Mouse (Mus musculus): ENCODE data around the gene Anks1b. TPM values are rescaled to one million over a fixed set of nuclear protein-coding genes. Genes with fewer than 3 reads are reported as not detected.

Gene Anks1b
- polyA plus RNA-seq, 1 experiment = 1.9 TPM

- H3K4me1 ChIP-seq (ENCODE audit: control insufficient read depth, insufficient read depth, low read length) = no peaks in the 10 kb centered on the region
- no peaks in the 10 kb centered on the region for H3K27me3 ChIP-seq (ENCODE audit: control insufficient read depth, insufficient read depth, low read length)
- H3K4me3 ChIP-seq (ENCODE audit: control insufficient read depth, low read depth, low read length) = no peak overlapping the region
- H3K36me3 ChIP-seq (ENCODE audit: control insufficient read depth, insufficient read depth, low read length) = no peaks in the 10 kb centered on the region
- no peak for TF ChIP-seq CTCF (IDR thresholded peaks at IDR 0.05; ENCODE audit: control insufficient read depth, insufficient read depth, insufficient replicate concordance, low read depth, low read length)
- no peak for TF ChIP-seq POLR2A (IDR thresholded peaks at IDR 0.05; ENCODE audit: control insufficient read depth, low read depth, low read length)
- no peak overlapping the region for H3K27ac ChIP-seq (ENCODE audit: control insufficient read depth, insufficient read depth, low read depth, low read length)
Measured at GRCm38 (mm10) chr10:90081630-90082029, 208.3 kb downstream of the Anks1b start.

GRCm38 (mm10) chr10:90093877-90094276 is 220.6 kb downstream of the Anks1b start:
- Histone ChIP-seq H3K36me3 (ENCODE audit: control insufficient read depth, insufficient read depth, low read length) (no peaks in the 10 kb centered on the region), H3K27me3 (ENCODE audit: control insufficient read depth, insufficient read depth, low read length) (no peaks in the 10 kb centered on the region), H3K27ac (ENCODE audit: control insufficient read depth, insufficient read depth, low read depth, low read length) (no peak overlapping the region), H3K4me1 (ENCODE audit: control insufficient read depth, insufficient read depth, low read length) (no peaks in the 10 kb centered on the region), H3K4me3 (ENCODE audit: control insufficient read depth, low read depth, low read length) (no peak overlapping the region)
- TF ChIP-seq CTCF (IDR thresholded peaks at IDR 0.05; ENCODE audit: control insufficient read depth, insufficient read depth, insufficient replicate concordance, low read depth, low read length) = no peak
- TF ChIP-seq POLR2A (IDR thresholded peaks at IDR 0.05; ENCODE audit: control insufficient read depth, low read depth, low read length) = no peak

GRCm38 (mm10) chr10:90112662-90113061 is 239.4 kb downstream of the Anks1b start:
- Histone ChIP-seq H3K4me3 (ENCODE audit: control insufficient read depth, low read depth, low read length) (no peak overlapping the region), H3K36me3 (ENCODE audit: control insufficient read depth, insufficient read depth, low read length) (no peaks in the 10 kb centered on the region), H3K27me3 (ENCODE audit: control insufficient read depth, insufficient read depth, low read length) (no peaks in the 10 kb centered on the region), H3K4me1 (ENCODE audit: control insufficient read depth, insufficient read depth, low read length) (no peaks in the 10 kb centered on the region), H3K27ac (ENCODE audit: control insufficient read depth, insufficient read depth, low read depth, low read length) (no peak overlapping the region)
- TF ChIP-seq CTCF (IDR thresholded peaks at IDR 0.05; ENCODE audit: control insufficient read depth, insufficient read depth, insufficient replicate concordance, low read depth, low read length) (no peak), POLR2A (IDR thresholded peaks at IDR 0.05; ENCODE audit: control insufficient read depth, low read depth, low read length) (no peak)

GRCm38 (mm10) chr10:90116867-90117266 is 243.6 kb downstream of the Anks1b start:
- no peak overlapping the region for H3K4me3 ChIP-seq (ENCODE audit: control insufficient read depth, low read depth, low read length)
- no peaks in the 10 kb centered on the region for H3K4me1 ChIP-seq (ENCODE audit: control insufficient read depth, insufficient read depth, low read length)
- no peak overlapping the region for H3K27ac ChIP-seq (ENCODE audit: control insufficient read depth, insufficient read depth, low read depth, low read length)
- no peaks in the 10 kb centered on the region for H3K36me3 ChIP-seq (ENCODE audit: control insufficient read depth, insufficient read depth, low read length)
- no peaks in the 10 kb centered on the region for H3K27me3 ChIP-seq (ENCODE audit: control insufficient read depth, insufficient read depth, low read length)
- TF ChIP-seq POLR2A (IDR thresholded peaks at IDR 0.05; ENCODE audit: control insufficient read depth, low read depth, low read length) = no peak
- TF ChIP-seq CTCF (IDR thresholded peaks at IDR 0.05; ENCODE audit: control insufficient read depth, insufficient read depth, insufficient replicate concordance, low read depth, low read length) = no peak

- Histone ChIP-seq H3K4me1 (ENCODE audit: control insufficient read depth, insufficient read depth, low read length) (no peaks in the 10 kb centered on the region), H3K36me3 (ENCODE audit: control insufficient read depth, insufficient read depth, low read length) (no peaks in the 10 kb centered on the region), H3K27ac (ENCODE audit: control insufficient read depth, insufficient read depth, low read depth, low read length) (no peak overlapping the region), H3K27me3 (ENCODE audit: control insufficient read depth, insufficient read depth, low read length) (no peaks in the 10 kb centered on the region), H3K4me3 (ENCODE audit: control insufficient read depth, low read depth, low read length) (no peak overlapping the region)
- no peak for TF ChIP-seq CTCF (IDR thresholded peaks at IDR 0.05; ENCODE audit: control insufficient read depth, insufficient read depth, insufficient replicate concordance, low read depth, low read length)
- no peak for TF ChIP-seq POLR2A (IDR thresholded peaks at IDR 0.05; ENCODE audit: control insufficient read depth, low read depth, low read length)
Measured at GRCm38 (mm10) chr10:90117836-90118235, 244.5 kb downstream of the Anks1b start.

GRCm38 (mm10) chr10:90137538-90137937 is 264.2 kb downstream of the Anks1b start:
- H3K4me3 ChIP-seq (ENCODE audit: control insufficient read depth, low read depth, low read length) = no peak overlapping the region
- no peak overlapping the region for H3K27ac ChIP-seq (ENCODE audit: control insufficient read depth, insufficient read depth, low read depth, low read length)
- no peaks in the 10 kb centered on the region for H3K36me3 ChIP-seq (ENCODE audit: control insufficient read depth, insufficient read depth, low read length)

GRCm38 (mm10) chr10:90140947-90141346 is 267.6 kb downstream of the Anks1b start:
- no peaks in the 10 kb centered on the region for H3K36me3 ChIP-seq (ENCODE audit: control insufficient read depth, insufficient read depth, low read length)
- no peaks in the 10 kb centered on the region for H3K4me1 ChIP-seq (ENCODE audit: control insufficient read depth, insufficient read depth, low read length)
- no peak overlapping the region for H3K4me3 ChIP-seq (ENCODE audit: control insufficient read depth, low read depth, low read length)
- H3K27ac ChIP-seq (ENCODE audit: control insufficient read depth, insufficient read depth, low read depth, low read length) = no peak overlapping the region
- no peak for TF ChIP-seq POLR2A (IDR thresholded peaks at IDR 0.05; ENCODE audit: control insufficient read depth, low read depth, low read length)
- TF ChIP-seq CTCF (IDR thresholded peaks at IDR 0.05; ENCODE audit: control insufficient read depth, insufficient read depth, insufficient replicate concordance, low read depth, low read length) = no peak
- H3K27me3 ChIP-seq (ENCODE audit: control insufficient read depth, insufficient read depth, low read length) = no peaks in the 10 kb centered on the region

More at GRCm38 (mm10) chr10:90137538-90137937, 264.2 kb downstream of the Anks1b start:
- Histone ChIP-seq H3K27me3 (ENCODE audit: control insufficient read depth, insufficient read depth, low read length) (no peaks in the 10 kb centered on the region), H3K4me1 (ENCODE audit: control insufficient read depth, insufficient read depth, low read length) (peaks cover 4% of the 10 kb centered on the region)
- no peak for TF ChIP-seq POLR2A (IDR thresholded peaks at IDR 0.05; ENCODE audit: control insufficient read depth, low read depth, low read length)
- TF ChIP-seq CTCF (IDR thresholded peaks at IDR 0.05; ENCODE audit: control insufficient read depth, insufficient read depth, insufficient replicate concordance, low read depth, low read length) = no peak

GRCm38 (mm10) chr10:90144444-90144843 is 271.1 kb downstream of the Anks1b start:
- no peak for TF ChIP-seq POLR2A (IDR thresholded peaks at IDR 0.05; ENCODE audit: control insufficient read depth, low read depth, low read length)
- TF ChIP-seq CTCF (IDR thresholded peaks at IDR 0.05; ENCODE audit: control insufficient read depth, insufficient read depth, insufficient replicate concordance, low read depth, low read length) = no peak
- H3K4me3 ChIP-seq (ENCODE audit: control insufficient read depth, low read depth, low read length) = no peak overlapping the region
- no peaks in the 10 kb centered on the region for H3K4me1 ChIP-seq (ENCODE audit: control insufficient read depth, insufficient read depth, low read length)
- H3K27ac ChIP-seq (ENCODE audit: control insufficient read depth, insufficient read depth, low read depth, low read length) = no peak overlapping the region
- no peaks in the 10 kb centered on the region for H3K36me3 ChIP-seq (ENCODE audit: control insufficient read depth, insufficient read depth, low read length)
- H3K27me3 ChIP-seq (ENCODE audit: control insufficient read depth, insufficient read depth, low read length) = no peaks in the 10 kb centered on the region

Measured in testis, adult 2 months (tissue).